Mouse (Mus musculus): ENCODE measurements at regions not wholly inside any gene's neighbourhood (a gene's known extent, or its start where the extent isn't known, plus 50 kb on each side); places are given as distances from the start of the nearest gene placed in this dataset.

DNA sequence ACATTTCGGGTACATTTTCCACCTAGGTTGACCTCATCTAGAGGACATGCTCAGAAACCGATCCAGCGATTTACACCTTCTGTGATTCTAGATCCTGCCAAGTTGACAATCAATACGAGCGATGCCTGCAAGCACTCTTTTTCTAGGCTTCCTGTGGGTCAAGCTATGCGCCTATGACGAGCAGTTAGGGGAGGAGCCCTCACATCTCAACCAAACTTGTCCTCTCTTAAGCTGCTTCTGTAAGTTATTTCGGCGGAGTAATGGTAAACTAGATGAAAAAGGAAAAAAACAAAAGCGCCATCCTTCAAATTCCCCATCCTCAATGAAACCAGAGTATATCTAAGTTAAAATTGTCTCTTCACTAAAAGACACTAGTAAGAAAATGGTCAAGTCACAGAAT lies 858.5 kb downstream of the Zfp704 start:
- no peak for DNase-seq

DNA sequence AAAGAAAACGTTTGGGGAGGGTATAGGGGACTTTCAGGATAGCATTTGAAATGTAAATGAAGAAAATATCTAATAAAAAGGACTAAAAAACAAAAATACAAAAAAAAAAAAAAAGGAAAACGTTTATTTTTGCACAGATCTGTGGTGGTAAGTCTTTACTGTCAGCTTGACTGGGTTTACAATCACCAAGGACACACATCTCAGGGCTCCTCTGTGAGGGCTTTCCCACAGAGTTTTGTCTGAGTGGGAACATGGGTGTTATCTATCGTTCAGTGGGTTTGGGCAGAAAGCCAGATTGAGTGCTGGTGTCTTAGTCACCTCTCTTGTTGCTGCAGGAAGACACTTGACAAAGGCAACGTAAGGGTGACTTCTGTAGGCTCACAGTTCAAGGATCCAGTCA lies 859.0 kb downstream of the Zfp704 start:
- DNase-seq: no peak

DNA sequence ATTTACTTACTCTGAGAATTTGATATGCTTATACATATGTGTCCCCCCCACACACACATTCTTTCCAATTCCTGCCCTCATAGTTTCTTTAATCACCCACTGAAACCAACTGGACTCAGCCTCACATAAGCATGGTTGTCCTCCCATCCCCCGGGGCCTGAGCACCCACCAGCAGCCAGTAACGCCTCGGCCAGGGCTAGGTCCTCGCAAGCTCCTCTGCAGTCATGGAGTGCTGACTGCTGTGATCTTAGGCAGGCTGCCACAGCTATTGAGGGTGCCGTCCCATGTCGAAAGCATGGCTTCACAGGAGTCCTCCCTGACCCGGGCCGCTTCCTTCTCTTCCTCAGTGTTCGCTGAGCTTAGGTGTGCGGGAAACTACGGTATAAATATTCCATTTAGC lies 859.7 kb downstream of the Zfp704 start:
- DNase-seq: no peak

DNA sequence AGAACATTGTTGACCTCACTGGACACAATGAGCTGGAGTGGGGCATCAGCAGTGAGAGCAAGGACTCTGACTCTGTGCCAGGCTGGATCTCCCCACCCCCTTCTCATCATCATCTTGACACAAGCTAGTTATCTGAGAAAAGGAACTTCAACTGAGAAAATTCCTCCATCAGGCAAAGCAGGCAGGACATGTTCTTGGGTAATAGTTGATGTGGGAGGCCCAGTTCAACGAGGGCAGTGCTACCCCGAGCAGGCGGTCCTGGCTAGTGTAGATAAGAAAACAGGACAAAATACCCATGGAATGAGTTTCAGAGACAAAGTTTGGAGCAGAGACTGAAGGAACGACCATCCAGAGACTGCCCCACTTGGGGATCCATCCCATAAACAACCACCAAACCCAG lies 862.7 kb downstream of the Zfp704 start:
- peak; percentile 58 for DNase-seq

DNA sequence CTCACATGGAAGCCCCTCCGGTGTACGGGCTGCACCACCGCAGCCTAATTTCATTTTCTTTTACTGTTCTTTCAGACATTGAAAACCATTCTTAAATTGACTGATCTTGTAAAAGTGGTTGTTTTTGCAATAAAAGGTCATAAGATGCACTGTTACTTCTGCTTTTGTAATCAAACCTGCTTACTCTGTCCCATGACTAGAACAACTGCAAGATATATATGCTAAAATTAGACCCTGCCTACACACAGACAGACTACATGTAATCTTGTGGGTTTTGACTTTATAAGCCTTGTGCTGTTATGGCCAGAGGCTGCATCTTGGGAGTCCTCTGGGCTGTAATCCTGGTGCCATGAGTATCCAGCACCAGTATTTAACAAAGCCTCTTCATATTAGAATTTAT lies 863.2 kb downstream of the Zfp704 start:
- no peak for DNase-seq

DNA sequence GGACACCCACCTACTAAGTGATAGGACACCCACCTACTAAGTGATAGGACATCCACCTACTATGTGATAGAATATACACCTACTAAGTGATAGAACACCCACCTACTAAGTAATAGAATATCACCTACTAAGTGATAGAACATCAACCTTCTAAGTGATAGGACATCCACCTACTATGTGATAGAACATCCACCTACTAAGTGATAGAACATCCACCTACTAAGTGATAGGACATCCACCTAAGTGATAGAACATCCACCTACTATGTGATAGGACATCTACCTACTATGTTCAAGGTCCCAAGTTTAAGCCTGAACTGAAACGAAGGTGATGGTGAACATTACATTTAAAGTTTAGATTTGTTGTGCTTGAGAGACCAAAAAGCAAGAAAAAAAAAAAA lies 863.8 kb downstream of the Zfp704 start:
- DNase-seq: no peak

DNA sequence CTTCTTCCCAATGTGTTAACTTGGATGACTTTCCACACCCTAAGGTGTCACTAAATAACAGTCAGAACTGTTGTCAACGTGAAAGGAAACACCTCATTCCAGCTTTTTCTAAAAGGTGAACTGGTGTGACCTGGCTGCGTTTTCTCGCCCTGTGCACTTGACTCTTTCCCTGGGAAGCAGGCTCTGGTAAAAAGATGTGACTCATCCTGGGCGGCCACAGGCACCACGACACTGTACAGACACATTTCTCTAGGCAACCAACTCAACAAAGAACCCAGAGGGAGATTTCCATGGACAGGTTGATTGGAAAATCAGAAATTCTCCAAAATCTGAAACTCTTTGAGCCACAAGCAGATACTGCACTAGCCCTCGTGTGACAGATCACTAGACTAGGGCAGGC lies 865.0 kb downstream of the Zfp704 start:
- no peak for DNase-seq

DNA sequence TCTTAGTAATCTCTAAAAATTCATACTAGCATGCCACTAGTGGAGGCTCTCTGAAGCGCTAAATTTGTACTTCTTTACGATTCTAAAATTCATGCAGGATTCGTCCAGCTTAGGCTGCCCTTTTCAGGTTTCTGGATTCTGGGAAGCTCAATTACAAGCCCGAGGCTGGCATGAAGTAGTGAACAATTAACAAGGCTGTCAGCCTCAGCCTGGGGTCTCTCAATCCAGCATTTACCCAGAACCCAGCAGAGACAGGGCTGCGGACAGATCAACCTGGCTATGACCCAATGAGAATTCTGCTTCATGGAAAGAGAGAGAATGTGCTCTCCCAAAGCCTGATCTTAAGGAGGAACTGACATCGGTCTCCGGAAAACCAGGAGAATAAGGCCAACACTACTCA lies 866.2 kb downstream of the Zfp704 start:
- no peak for DNase-seq

DNA sequence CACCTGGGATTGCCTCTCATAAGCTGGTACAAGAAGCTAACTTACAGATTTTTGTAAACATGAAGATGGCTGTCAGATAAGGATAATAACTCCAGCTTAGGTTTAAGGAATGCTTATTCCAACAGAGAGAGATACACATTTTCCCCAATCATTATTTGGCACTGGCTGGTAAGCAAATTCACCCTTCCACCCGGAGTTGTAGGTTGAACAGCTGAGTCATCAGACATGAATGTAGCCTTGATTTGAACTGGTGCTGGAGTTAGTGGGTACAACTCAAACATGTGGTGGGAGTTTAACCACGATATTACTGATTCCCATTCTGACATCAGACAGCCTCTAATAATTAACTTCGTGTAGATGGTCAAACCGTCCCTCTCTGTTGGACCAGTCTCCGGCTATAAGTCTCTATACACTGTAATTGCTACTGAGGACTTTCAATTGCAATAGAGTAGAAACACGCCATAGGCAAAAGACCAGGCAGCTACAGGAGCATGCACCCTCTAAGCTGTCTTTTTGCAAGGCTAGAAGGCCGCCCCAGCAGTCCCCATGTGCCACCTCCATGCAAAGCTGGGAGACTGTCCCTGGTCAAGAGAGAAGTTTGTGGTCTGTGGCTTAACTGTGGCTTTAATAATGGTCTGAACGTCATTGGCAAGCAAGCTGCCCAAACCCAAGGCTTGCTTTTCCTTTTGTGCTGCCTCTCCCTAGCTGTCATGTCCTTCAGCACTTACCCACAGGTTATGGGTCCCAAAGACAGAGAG lies 868.4 kb downstream of the Zfp704 start:
- no peak for DNase-seq

DNA sequence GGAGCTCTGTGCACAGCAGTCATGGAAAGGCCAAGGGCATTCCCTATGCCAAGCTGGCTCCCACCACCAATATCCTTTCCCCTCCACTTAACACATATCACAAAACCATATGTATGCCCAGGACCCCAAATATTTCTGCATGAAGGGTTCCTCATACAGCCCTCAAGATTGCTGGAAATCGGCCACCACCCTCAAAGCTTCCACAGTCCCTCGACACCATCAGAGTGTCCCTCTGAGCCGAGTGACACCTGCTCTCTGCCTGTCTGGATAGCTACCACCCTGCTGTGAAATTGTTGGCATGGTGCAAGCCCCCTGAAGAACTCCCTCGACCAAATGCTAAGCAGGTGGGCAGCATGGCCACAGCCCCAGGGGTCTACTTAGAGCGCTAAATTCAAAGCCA lies 869.2 kb downstream of the Zfp704 start:
- DNase-seq: no peak

DNA sequence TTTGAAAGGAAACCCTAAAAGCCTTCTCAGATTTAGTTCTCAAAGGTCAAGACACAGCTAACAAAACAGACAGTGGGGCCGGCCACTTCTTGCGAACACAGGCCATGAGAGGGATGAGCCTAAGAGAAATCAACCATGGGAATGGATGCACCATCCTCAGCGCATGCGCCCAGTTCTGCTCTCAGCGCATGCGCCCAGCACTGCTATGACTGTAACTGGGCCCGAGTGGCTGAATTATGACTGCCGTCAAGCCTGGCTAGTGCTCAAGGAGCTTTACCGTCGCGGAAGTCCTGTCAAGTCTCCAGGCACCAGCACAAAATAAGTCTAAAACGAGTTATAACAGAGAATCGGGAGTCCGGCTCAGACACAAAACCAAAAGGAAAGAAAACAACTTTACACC lies 870.6 kb downstream of the Zfp704 start:
- DNase-seq: no peak

DNA sequence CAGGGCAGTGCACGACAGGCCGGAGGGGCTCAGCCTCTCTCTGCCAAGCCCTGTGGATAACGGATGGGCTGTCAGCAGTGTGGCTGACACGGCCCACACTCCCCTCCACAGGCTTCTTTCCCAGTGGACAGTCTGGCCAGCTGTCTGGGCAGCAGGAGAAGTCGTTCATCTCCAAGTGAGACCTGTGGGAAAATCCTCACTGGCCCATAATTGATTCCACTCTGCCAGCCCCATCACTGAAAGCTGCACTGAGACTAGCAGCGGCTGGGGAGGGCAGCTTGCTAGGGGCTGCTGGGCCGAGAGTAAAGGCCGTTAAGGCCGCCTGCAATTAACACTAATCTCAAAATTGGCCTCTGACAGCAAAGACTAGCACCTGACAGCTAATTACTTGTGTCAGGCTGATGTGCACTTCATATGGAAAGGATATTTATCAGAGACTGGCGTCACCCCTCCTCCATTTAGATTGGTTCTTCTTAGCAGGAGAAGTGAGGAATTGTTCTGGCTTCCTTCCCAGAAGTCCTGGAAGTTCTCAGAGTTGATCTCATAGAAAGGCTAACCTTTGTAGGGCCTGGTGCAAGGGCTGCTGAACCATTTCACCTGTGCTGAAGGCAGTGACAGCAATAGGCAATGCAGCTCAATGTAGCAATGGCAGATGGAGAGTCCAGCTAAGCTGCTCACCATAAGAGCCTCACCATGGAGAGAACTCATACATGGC lies 873.5 kb downstream of the Zfp704 start:
- no peak for DNase-seq

DNA sequence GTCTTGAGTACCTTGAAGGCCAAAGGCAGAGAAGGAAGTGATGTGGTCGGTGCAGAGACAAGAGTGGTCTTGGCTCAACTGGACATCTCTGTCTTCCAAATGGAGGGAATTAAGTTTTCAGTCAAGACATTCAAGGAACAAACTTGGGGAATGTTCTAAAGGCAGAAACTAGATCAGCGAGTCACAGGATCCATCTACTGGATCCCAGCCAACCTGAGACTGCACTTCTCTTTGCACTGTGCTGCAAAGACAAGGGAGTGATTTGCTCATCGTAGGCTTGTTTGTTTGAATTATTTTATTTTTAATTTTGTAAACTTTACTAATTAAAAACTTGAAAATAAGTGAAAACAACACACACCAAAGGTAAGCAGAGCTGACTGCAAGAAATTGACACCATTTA lies 875.8 kb downstream of the Zfp704 start:
- no peak for DNase-seq

DNA sequence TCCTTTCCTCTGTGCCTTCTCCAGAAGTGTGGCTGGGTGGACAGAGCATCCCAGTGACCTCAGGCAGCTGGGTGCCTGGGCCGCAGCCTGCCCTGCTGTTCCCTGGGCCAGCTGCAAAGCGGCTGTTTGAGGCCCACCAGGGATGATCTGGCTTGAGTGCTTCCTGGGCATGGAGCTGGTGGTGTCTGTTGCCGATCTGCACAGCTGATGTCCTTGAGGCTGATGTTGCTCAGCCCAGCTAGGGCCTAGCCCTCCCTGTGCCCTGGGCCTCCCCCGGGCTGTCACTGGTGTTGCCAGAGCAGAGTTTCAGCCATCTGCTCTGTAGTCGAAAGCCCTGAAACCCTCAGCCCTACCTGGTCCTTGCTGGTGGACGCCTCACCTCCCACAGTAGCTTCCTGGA lies 878.5 kb downstream of the Zfp704 start:
- no peak for DNase-seq

DNA sequence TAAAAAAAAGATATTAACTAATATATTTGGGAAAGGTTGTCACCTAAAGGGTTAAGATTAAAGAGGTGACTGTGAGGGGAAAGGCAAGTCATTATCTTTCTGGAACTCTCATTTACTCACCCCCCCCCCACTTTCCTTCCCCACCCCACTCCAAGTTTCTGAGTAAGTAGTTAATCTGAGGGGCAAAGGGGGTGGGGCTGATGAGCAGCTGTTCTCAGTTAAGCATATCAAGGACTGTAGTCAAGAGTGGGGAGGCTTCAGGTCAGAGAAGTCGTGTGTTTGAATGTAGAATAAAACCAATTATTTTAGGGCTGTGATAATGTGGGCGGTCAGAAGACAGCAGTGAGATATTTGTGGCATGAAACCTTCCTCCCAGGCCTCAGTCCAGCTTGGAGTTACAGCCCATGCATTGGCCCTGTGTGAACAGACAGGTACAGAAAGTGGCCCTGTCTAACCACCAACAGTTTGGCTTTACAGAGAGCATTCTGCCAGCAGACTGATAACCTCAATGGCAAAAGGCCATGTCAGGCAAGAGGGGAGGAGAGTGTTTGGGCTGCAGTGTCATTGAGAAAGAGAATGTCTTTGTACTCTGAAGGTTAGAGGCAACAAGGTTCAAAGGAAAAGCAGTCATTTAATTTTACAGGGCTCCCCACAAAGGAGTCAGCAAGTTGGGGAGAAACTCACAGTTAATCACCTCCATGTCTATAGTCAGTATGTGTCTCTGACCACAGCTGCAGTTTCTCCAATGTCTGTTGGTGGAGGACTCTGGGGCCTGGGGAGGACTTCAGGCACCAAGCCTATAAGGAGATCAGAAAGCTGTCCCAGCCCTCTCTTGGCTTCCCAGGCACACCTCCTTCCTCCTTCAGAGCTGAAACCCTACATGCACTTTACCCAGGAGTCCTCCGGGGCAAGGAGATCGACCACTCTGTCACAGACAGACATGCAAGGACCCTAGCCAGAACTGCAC lies 888.0 kb downstream of the Zfp704 start:
- DNase-seq: peak; percentile 29

DNA sequence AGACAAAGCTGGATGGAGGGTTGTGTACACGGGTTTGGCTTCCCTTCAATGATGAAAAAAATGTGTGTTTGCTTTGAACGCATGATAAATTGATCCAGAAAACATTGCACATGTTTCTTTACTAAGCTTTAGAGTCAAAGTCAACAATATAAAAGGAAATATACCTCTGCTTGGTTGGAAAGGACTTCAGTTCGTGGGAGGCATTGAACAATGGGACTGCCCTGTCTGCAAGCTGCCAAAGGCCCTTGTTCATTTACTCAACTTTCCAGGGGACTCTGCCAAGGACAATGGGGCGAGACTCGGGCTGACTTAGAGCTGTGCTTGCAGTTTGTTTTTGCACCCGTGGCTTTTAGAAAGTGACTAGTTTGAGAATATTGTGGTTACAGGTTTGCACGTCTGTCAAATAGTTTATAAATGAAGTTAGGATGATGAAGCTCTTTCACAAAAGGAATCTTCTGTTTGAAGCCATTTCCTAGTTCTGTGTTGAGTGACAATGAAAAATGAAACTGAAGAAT lies 889.2 kb downstream of the Zfp704 start:
- DNase-seq: no peak

DNA sequence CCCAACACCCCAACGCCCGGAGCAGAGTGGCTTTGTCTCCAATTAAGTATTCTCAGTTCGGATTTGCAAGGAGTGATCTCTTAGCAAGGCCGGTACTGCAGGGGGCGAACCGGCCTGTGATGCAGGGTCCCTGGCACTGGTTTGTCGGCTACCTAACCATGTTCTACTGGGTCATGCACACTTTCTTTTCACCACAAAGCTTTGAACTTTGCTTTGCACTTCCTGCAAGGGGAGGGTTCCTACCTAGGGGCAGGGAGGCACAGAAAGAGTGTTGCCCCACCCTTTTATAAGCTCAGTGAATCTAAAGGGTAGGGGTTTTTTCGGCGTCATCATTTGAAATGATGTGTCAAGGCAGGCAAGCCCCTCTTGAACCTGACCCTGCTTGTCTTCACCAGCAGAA lies 891.7 kb downstream of the Zfp704 start:
- no peak for DNase-seq

DNA sequence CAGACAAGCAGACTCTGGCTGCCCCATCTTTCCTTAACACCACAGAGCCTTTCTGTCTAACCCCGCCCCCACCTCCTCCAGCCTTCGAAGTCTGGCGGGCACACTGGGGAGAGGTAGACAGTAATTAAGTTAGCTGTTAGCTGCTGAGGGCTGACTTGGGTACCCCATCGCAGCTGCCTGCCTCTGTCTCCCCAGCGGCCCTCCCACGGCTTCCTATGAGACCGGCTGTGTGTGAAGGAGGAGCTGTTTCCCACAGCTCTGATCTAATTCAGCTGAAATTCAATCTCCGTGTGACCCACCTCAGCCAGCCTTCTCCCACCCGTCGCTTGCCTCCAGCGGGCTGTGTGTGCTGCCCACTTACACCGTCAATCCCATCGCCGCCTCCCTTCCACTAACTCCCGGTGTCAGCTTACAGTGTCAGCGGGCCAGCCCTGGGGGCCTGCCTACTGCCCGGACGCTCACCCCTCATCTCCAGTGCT lies 892.5 kb downstream of the Zfp704 start:
- DNase-seq: peak; percentile 45
